Mouse (Mus musculus): ENCODE results near the gene Kcnj11.

GRCm38 (mm10) chr7:46077675-46078074 lies 22.9 kb downstream of the Kcnj11 start:
- 0 out of 2 replicates have a peak, but pooled peaks have one; percentile 7 for TF ChIP-seq CTCF (IDR thresholded peaks at IDR 0.05; ENCODE audit: borderline replicate concordance, extremely low read depth, insufficient read depth, insufficient read length)
- TF ChIP-seq POLR2A (IDR thresholded peaks at IDR 0.05; ENCODE audit: borderline replicate concordance, extremely low read depth, insufficient read depth, insufficient read length, poor library complexity, severe bottlenecking) = no peak

All from brain, embryonic 14.5 days (tissue).